Mouse (Mus musculus) CH12.LX (cell line): Measurements from ENCODE around the gene Tead1.

ENCODE experiments used
- BHLHE40 ChIP-seq: IDR thresholded peaks from 2 replicates; pipeline ENCODE4 v1.6.1; 2011; ENCODE audit warnings: mild to moderate bottlenecking, low read depth, low read length, improper control_type of control experiment
- CTCF ChIP-seq, 2 experiments: IDR thresholded peaks in 1 of 2; conservative IDR thresholded peaks in 1 of 2; 2 replicates each; pipeline ENCODE4 v1.5.1; 2011 to 2012; ENCODE audit warnings: low read depth in 2 of 2, low read length in 2 of 2, improper control_type of control experiment in 1 of 2, inconsistent platforms in 1 of 2, mild to moderate bottlenecking in 1 of 2, moderate library complexity in 1 of 2
- E2F4 ChIP-seq: IDR thresholded peaks from 2 replicates; pipeline ENCODE4 v1.6.1; 2011; ENCODE audit warnings: low read depth, low read length, improper control_type of control experiment; ENCODE audit not compliant: insufficient replicate concordance
- EP300 ChIP-seq: IDR thresholded peaks from 2 replicates; pipeline ENCODE4 v1.6.1; 2011; ENCODE audit warnings: low read length, improper control_type of control experiment
- JUND ChIP-seq: conservative IDR thresholded peaks from 2 replicates; pipeline ENCODE4 v1.6.1; 2011; ENCODE audit warnings: low read depth, low read length, improper control_type of control experiment
- MAFK ChIP-seq: IDR thresholded peaks from 2 replicates; pipeline ENCODE4 v1.6.1; 2011; ENCODE audit warnings: low read length, improper control_type of control experiment; ENCODE audit not compliant: insufficient replicate concordance
- PAX5 ChIP-seq: IDR thresholded peaks from 2 replicates; pipeline ENCODE4 v1.6.1; 2012; ENCODE audit warnings: low read length, inconsistent platforms, mixed read lengths
- POLR2A ChIP-seq: IDR thresholded peaks from 2 replicates; pipeline ENCODE4 v1.6.1; 2011; ENCODE audit warnings: low read depth, mild to moderate bottlenecking, improper control_type of control experiment, low read length
- POLR2AphosphoS2 ChIP-seq: IDR thresholded peaks from 2 replicates; pipeline ENCODE4 v1.6.1; 2011; ENCODE audit warnings: low read depth, low read length, improper control_type of control experiment
- RAD21 ChIP-seq: IDR thresholded peaks from 2 replicates; pipeline ENCODE4 v1.6.1; 2011; ENCODE audit warnings: low read depth, mild to moderate bottlenecking, low read length, improper control_type of control experiment, moderate library complexity
- TCF12 ChIP-seq: IDR thresholded peaks from 2 replicates; pipeline ENCODE4 v1.6.1; 2014; ENCODE audit warnings: low read depth, mild to moderate bottlenecking, inconsistent platforms, low read length, improper control_type of control experiment
- ZKSCAN1 ChIP-seq: IDR thresholded peaks from 2 replicates; pipeline ENCODE4 v1.6.1; 2012; ENCODE audit warnings: low read depth, inconsistent platforms, low read length, improper control_type of control experiment, borderline replicate concordance

DNA sequence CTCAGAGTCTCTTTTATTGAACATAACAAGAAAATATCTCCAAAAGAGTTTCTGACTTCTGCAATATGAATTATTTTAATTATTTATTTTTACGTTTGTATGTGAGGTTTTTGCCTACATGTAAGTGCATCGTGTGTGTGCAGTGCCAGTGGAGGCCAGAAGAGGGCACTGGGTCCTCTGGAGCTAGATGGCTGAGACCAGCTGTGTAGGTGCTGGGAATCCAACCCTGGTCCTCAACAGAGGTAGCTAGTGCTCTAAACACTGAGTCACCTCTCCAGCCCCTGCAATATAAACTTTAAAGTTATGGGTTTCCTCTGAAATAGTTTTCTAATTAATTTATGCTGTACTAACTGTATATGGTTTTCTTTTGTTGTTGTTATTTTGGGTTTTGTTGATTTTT is 43.2 kb upstream of the Tead1 start:
- TF ChIP-seq CTCF (conservative IDR thresholded peaks at IDR 0.05 in 1 of 2, IDR thresholded peaks at IDR 0.05 in 1 of 2; ENCODE audit: low read depth in 2 of 2, low read length in 2 of 2), result no peak
- TF ChIP-seq JUND, result no peak
- no peak for TF ChIP-seq POLR2A
- TF ChIP-seq EP300, result no peak
- no peak for TF ChIP-seq POLR2AphosphoS2
- TF ChIP-seq ZKSCAN1, result no peak
- TF ChIP-seq RAD21, result no peak
- no peak for TF ChIP-seq BHLHE40
- no peak for TF ChIP-seq PAX5
- TF ChIP-seq E2F4, result no peak
- TF ChIP-seq MAFK, result no peak
- no peak for TF ChIP-seq TCF12
